Mouse (Mus musculus) liver, embryonic 13.5 days (tissue): ENCODE results near the gene Olfr738. TPM values are rescaled to one million over a fixed set of nuclear protein-coding genes. Genes with fewer than 3 reads are reported as not detected.

Source experiments
- ATAC-seq: fragments of 200-750 bp; cut with Nextera tagmentation; 2 replicates; pipeline ENCODE4 v1.8.0; 2017; ENCODE audit warnings: low read depth, mild to moderate bottlenecking, moderate number of reproducible peaks, moderate library complexity
- DNase-seq: peaks from one replicate; pipeline ENCODE4 v3.0.0; 2022
- H3K27ac ChIP-seq: fragments of 300-500 bp; sonication (generic); 2 replicates; pipeline ENCODE4 v1.5.1; 2015; ENCODE audit warnings: moderate library complexity, mild to moderate bottlenecking, inconsistent platforms
- H3K27me3 ChIP-seq: fragments of 300-500 bp; sonication (generic); 2 replicates; pipeline ENCODE4 v1.6.1; 2015; ENCODE audit warnings: mild to moderate bottlenecking, inconsistent platforms
- H3K36me3 ChIP-seq: fragments of 300-500 bp; sonication (generic); 2 replicates; pipeline ENCODE4 v1.6.1; 2015; ENCODE audit warnings: mild to moderate bottlenecking, inconsistent platforms
- H3K4me1 ChIP-seq: fragments of 300-500 bp; sonication (generic); replicated peaks from 2 replicates; pipeline ENCODE4 v1.6.1; 2015; ENCODE audit warnings: inconsistent platforms
- H3K4me2 ChIP-seq: fragments of 300-500 bp; sonication (generic); 2 replicates; pipeline ENCODE4 v1.6.1; 2015; ENCODE audit warnings: inconsistent platforms, mild to moderate bottlenecking, moderate library complexity
- H3K4me3 ChIP-seq: fragments of 300-500 bp; sonication (generic); replicated peaks from 2 replicates; pipeline ENCODE4 v1.5.1; 2015; ENCODE audit warnings: mild to moderate bottlenecking, inconsistent platforms
- H3K9ac ChIP-seq: fragments of 300-500 bp; sonication (generic); 2 replicates; pipeline ENCODE4 v1.6.1; 2015; ENCODE audit warnings: mild to moderate bottlenecking, inconsistent platforms
- H3K9me3 ChIP-seq: fragments of 300-500 bp; sonication (generic); replicated peaks from 2 replicates; pipeline ENCODE4 v1.6.1; 2016; ENCODE audit warnings: inconsistent platforms
- WGBS: fragments of 180-500 bp; shearing (Covaris S2); methylation state at CpG from one replicate; pipeline ENCODE4 v1.1.7; 2015; ENCODE audit not compliant: insufficient replicate concordance; 5-methylcytosine and 5-hydroxymethylcytosine counted together
- polyA plus RNA-seq: library from polyadenylated mRNA; unstranded; fragments of >200 nt; fragmentation: Nextera tagmentation; extraction: Ambion mirVana; gene quantifications from 2 replicates; pipeline ENCODE4 v1.2.1, GENCODE M21; 2015

The Olfr738 gene
- not detected in 2 replicates for polyA plus RNA-seq

GRCm38 (mm10) chr14:50407268-50407667 is at the start of gene Olfr738:
Olfr738 (plus strand) TSS chr14:50407568.
- DNase-seq = no peak
- 73% methylated on average over 1 of the region's 1 CpGs for WGBS

GRCm38 (mm10) chr14:50357593-50357992 is 49.8 kb upstream of the Olfr738 start, which contains the start of gene Tlr11:
Tlr11 (plus strand) TSS chr14:50357914.
- no peaks in the 10 kb centered on the region for H3K27me3 ChIP-seq
- H3K36me3 ChIP-seq = no peaks in the 10 kb centered on the region
- 35% methylated on average over 2 of the region's 2 CpGs for WGBS
- H3K9ac ChIP-seq = no peak within 1 kb of the TSS
- no peak within 1 kb of the TSS for H3K4me3 ChIP-seq
- DNase-seq (no peak), ATAC-seq (no peak)
- no peak within 1 kb of the TSS for H3K4me2 ChIP-seq
- H3K4me1 ChIP-seq = no peaks in the 10 kb centered on the region
- no peaks in the 10 kb centered on the region for H3K9me3 ChIP-seq
- H3K27ac ChIP-seq = no peak within 1 kb of the TSS

More at GRCm38 (mm10) chr14:50407268-50407667, at the start of gene Olfr738:
- Histone ChIP-seq H3K4me3 (no peak within 1 kb of the TSS), H3K9me3 (no peaks in the 10 kb centered on the region), H3K4me1 (no peaks in the 10 kb centered on the region), H3K9ac (no peak within 1 kb of the TSS), H3K27me3 (no peaks in the 10 kb centered on the region), H3K4me2 (no peak within 1 kb of the TSS), H3K27ac (no peak within 1 kb of the TSS), H3K36me3 (no peaks in the 10 kb centered on the region)
- no peak for ATAC-seq

- no peak for DNase-seq
- H3K4me2 ChIP-seq = no peak overlapping the region
Observed at GRCm38 (mm10) chr14:50360480-50360879, 46.9 kb upstream of the Olfr738 start.

GRCm38 (mm10) chr14:50363561-50363960 is 43.8 kb upstream of the Olfr738 start:
- H3K27ac ChIP-seq = no peak overlapping the region
- H3K9me3 ChIP-seq = no peaks in the 10 kb centered on the region
- no peak overlapping the region for H3K4me2 ChIP-seq
- H3K4me3 ChIP-seq = no peak overlapping the region
- H3K36me3 ChIP-seq = no peaks in the 10 kb centered on the region
- no peaks in the 10 kb centered on the region for H3K27me3 ChIP-seq
- no peaks in the 10 kb centered on the region for H3K4me1 ChIP-seq
- ATAC-seq = no peak
- H3K9ac ChIP-seq = no peak overlapping the region
- 49% methylated on average over 2 of the region's 2 CpGs for WGBS
- DNase-seq = no peak

More at GRCm38 (mm10) chr14:50360480-50360879, 46.9 kb upstream of the Olfr738 start:
- no peak overlapping the region for H3K27ac ChIP-seq
- no peak overlapping the region for H3K9ac ChIP-seq
- no peak overlapping the region for H3K4me3 ChIP-seq
- no peak for ATAC-seq
- no peaks in the 10 kb centered on the region for H3K4me1 ChIP-seq
- H3K9me3 ChIP-seq = no peaks in the 10 kb centered on the region
- H3K36me3 ChIP-seq = no peaks in the 10 kb centered on the region
- no peaks in the 10 kb centered on the region for H3K27me3 ChIP-seq
- WGBS = 52% methylated on average over 3 of the region's 3 CpGs

GRCm38 (mm10) chr14:50380863-50381262 is 26.5 kb upstream of the Olfr738 start, which contains the start of gene Olfr736:
Olfr736 (plus strand) TSS chr14:50381163.
- DNase-seq (no peak), ATAC-seq (no peak)
- H3K27me3 ChIP-seq = no peaks in the 10 kb centered on the region
- H3K27ac ChIP-seq = no peak within 1 kb of the TSS
- H3K4me3 ChIP-seq = no peak within 1 kb of the TSS
- no peaks in the 10 kb centered on the region for H3K36me3 ChIP-seq
- H3K4me1 ChIP-seq = no peaks in the 10 kb centered on the region
- no peak within 1 kb of the TSS for H3K9ac ChIP-seq
- WGBS = 65% methylated on average over 2 of the region's 2 CpGs
- no peak within 1 kb of the TSS for H3K4me2 ChIP-seq
- H3K9me3 ChIP-seq = no peaks in the 10 kb centered on the region

GRCm38 (mm10) chr14:50418326-50418725 is 11.0 kb downstream of the Olfr738 start, which contains the start of gene Olfr739:
Olfr739 (plus strand) TSS chr14:50418626.
- no peaks in the 10 kb centered on the region for H3K9me3 ChIP-seq
- H3K27ac ChIP-seq = no peak within 1 kb of the TSS
- no peak for ATAC-seq
- whole genome bisulfite sequencing = 49% methylated on average over 2 of the region's 2 CpGs
- no peaks in the 10 kb centered on the region for H3K36me3 ChIP-seq
- H3K4me3 ChIP-seq = no peak within 1 kb of the TSS
- H3K4me1 ChIP-seq = no peaks in the 10 kb centered on the region
- H3K27me3 ChIP-seq = no peaks in the 10 kb centered on the region
- H3K9ac ChIP-seq = no peak within 1 kb of the TSS
- DNase-seq = no peak
- H3K4me2 ChIP-seq = no peak within 1 kb of the TSS

- Histone ChIP-seq H3K4me3 (no peak within 1 kb of the TSS), H3K36me3 (no peaks in the 10 kb centered on the region), H3K27me3 (no peaks in the 10 kb centered on the region), H3K9me3 (no peaks in the 10 kb centered on the region), H3K4me2 (no peak within 1 kb of the TSS), H3K9ac (no peak within 1 kb of the TSS), H3K4me1 (no peaks in the 10 kb centered on the region), H3K27ac (no peak within 1 kb of the TSS)
- DNase-seq (no peak), ATAC-seq (no peak)
- WGBS = 64% methylated on average over 3 of the region's 3 CpGs
Observed at GRCm38 (mm10) chr14:50445245-50445644, 37.9 kb downstream of the Olfr738 start, which contains the start of gene Olfr740. Olfr740 (plus strand) TSS chr14:50445545.

Other genes with a start within 250 kb of the Olfr738 start
- not detected in 2 replicates for gene Olfr730, start 219.4 kb upstream of the Olfr738 start, polyA plus RNA-seq
- gene Olfr731, start 165.7 kb upstream of the Olfr738 start, polyA plus RNA-seq = not detected in 2 replicates
- not detected in 2 replicates for gene Olfr732, start 123.4 kb upstream of the Olfr738 start, polyA plus RNA-seq
- not detected in 2 replicates for gene Olfr733, start 106.0 kb upstream of the Olfr738 start, polyA plus RNA-seq
- not detected in 2 replicates for gene Olfr734, start 80.8 kb upstream of the Olfr738 start, polyA plus RNA-seq
- gene Olfr735, start 58.7 kb upstream of the Olfr738 start, polyA plus RNA-seq = not detected in 2 replicates
- gene Tlr11, start 49.7 kb upstream of the Olfr738 start, polyA plus RNA-seq = not detected in 2 replicates
- gene Olfr736, start 26.4 kb upstream of the Olfr738 start, polyA plus RNA-seq = not detected in 2 replicates
- gene Olfr739, start 11.1 kb downstream of the Olfr738 start, polyA plus RNA-seq = not detected in 2 replicates
- gene Olfr740, start 38.0 kb downstream of the Olfr738 start, polyA plus RNA-seq = not detected in 2 replicates
- not detected in 2 replicates for gene Olfr741, start 65.2 kb downstream of the Olfr738 start, polyA plus RNA-seq
- gene Olfr742, start 96.0 kb downstream of the Olfr738 start, polyA plus RNA-seq = not detected in 2 replicates
- not detected in 2 replicates for gene Olfr743, start 114.3 kb downstream of the Olfr738 start, polyA plus RNA-seq
- not detected in 2 replicates for gene Olfr744, start 207.3 kb downstream of the Olfr738 start, polyA plus RNA-seq
- not detected in 2 replicates for gene Olfr745, start 231.8 kb downstream of the Olfr738 start, polyA plus RNA-seq
- not detected in 2 replicates for gene Olfr746, start 239.5 kb downstream of the Olfr738 start, polyA plus RNA-seq